Mouse (Mus musculus) Muller cell, postnatal 12 days (primary cell): ENCODE results near the gene Raet1e.
A peak's percentile ranks its signal among the peaks of the same experiment; 100 is the strongest.
"Not testable (repeated sequence)": the region's sequence is repeated elsewhere in the genome, so short reads cannot be mapped to it uniquely, and the experiment has no call there.

ENCODE experiments used
- DNase-seq: peaks from one replicate; pipeline ENCODE4 v3.0.0-alpha.2; 2015; ENCODE audit errors: inconsistent ontology term

The Raet1e gene

DNA sequence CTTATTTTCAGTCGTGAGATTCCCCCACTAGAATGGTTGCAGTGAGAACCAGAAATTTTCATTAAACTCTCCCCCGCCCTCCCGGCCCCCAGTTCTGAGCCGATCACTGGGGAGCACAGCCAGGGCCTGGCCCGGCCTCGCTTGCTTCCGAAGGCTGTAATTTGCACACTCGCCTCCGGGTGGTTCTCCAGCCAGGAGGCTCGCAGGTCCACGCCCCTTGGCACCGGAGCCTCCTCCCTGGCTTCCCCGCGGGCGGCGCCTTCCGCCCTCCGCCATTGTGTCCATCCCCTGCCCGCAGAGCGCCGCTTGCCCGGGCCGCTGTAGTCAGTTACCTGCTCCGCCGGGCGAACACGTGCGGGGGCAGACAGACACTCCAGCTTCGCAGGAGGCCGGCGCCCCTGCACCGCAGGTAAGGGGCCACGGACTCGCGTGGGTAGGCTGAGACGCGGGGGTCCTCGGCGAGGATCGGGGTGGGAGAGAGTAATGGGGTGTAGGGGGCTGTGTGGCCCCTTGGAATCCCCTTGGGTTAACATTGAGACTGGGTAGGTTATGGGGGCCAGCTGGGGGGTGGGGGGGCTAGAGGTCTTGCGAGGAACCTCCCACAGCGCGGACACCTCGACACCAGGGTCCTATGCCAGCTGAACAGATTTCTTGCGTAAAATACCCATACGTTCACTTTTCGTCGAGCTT is at the start of gene Raet1e, which contains the start of gene H60b:
Raet1e (plus strand) TSS at position 260 of the 690 bp plus-strand sequence.
H60b (plus strand) TSS at position 277 of the 690 bp plus-strand sequence.
- peak; percentile 82 for DNase-seq

DNA sequence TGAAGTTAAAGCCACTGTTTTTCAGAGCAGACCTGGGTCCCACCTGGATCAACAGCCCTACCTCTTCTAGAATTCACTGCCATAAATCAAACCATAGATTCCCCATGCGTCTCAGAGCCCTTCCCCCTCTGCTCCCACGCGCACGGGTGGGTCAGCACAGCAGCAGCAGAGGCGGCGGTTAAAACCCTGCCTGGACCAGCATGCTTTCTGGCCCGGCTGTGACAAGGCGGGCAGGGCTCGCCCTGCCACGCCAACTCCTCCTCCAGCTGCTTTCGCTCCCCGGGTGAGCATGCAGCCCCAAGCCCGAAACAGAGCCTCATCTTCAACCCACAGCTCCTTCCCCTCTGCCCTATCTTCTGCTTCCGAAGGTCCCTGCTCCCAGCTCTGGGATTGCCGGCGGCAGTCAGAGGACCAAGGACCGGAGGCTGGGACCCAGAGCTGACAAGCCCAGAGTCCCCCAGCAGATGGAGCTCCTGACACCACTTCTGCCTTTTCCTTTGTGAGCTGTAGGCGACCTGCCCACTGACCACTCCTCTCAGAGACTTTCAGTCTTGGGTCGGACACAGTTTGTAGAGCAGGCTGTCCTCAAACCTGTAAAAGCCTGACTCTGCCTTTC is 17.6 kb upstream of the Raet1e start:
- DNase-seq: peak; percentile 84

- peak; percentile 70 for DNase-seq
Observed at GRCm38 (mm10) chr10:22142194-22142593, 16.2 kb upstream of the Raet1e start.

DNA sequence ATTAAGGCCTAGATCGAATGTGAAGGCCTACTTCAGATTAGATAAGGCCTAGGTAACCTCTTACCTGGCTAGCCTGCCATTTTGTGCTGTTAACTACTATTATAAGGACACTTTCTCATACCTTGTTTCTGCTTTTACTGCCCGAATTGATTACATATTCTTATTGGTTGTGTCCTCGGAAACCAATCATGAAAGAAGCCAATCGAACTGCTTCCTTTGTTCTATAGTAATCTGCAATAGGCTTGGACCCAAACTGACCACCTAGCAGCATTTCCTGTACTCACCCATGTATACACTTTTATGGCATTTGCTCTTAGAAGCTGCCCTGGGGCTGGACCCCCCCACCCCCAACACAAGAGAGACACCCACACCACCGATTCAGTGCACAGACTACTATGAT is 15.4 kb upstream of the Raet1e start:
- DNase-seq: no peak

- DNase-seq: peak; percentile 85
Observed at GRCm38 (mm10) chr10:22148441-22149072, 9.8 kb upstream of the Raet1e start.

DNA sequence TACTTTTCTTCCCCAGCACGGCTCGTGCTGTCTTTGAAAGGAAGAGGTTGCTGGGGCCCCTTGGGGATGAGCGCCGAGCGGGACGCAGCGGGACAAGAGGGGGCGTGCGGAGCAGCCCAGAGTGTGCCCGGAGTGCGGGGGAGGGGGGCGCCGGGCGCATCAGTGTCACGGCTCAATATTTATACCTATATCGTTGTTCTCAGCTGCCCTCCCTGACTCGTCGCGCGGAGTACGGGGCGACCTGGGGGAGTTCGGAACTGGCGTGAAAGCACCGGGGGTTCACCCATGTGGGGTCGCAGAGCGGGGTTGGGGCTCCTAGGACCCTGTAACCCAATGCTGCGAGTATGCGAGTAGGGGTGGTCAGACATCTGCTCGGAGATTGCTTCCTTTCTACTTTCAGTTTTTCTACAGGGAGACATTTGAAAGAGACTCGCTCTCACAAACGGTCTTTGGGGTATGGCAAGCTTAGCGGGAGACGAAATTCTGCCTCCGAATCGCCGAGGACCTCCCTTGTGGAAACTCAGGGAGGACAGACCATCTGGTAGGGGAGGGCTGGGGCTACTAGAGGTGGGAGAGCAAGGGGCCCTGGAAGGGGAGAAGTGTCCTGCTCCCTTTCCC is 9.2 kb upstream of the Raet1e start, which contains the start of gene E030030I06Rik:
E030030I06Rik (minus strand) TSS at position 198 of the 618 bp plus-strand sequence.
- DNase-seq: peak; percentile 58

DNA sequence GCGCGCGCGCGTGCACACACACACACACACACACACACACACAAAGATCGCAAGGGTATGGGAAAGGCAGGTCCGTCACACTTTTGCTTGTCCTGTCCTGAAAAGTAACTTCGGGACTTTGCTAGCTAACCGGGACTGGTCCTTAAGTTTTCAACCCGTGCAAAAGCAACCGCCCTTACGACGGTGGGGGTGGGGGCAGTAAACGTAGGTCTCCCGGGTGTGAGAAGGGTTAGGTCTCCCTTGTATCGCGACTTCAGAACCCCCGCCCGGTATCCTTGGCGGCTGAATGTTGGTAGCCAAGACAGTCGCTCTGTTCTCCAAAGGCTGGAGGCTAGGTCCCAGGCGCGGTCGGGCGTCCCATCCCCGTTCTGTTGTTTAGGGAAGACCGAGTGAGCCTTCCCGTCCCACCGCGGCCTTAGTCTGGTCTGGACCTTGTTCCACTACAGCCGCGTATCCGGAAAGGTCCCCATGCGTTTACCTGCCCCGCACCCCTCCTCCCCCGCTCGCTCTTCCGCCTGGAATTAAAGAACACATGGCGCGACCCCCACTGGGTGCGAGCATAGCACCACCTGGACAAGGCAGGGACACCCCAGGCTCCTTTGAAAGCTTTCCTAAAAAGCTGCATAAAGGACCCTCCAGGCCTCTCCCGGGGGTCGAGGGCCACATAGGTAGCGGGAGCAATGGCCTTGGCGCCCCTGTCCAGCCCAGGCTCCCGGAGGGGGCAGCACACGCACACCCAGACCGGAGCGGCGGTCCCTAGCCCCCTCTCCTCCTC is 8.5 kb upstream of the Raet1e start:
- DNase-seq: peak; percentile 12

DNA sequence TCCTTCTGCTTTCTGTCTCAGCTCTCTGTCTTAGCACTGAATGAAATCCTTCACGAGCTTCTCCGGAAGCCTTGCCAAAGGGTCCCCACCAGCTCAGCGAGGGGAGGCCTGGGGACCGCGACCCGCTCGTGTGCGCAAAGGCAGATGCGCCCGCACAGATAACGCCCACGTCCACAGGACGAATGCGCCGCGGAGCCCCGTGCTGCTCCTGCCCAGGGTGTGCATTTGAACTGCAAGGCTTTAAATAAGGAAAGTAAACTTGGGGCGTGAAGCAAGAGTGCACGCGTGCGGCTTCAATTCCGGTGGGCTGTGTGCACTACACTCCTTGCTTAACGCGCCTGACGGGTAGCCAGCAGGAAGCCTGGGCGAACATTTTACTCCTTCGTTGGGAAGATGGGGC is 7.8 kb upstream of the Raet1e start:
- DNase-seq: peak; percentile 31

- peak; percentile 29 for DNase-seq
Observed at GRCm38 (mm10) chr10:22151056-22151862, 7.1 kb upstream of the Raet1e start.

DNA sequence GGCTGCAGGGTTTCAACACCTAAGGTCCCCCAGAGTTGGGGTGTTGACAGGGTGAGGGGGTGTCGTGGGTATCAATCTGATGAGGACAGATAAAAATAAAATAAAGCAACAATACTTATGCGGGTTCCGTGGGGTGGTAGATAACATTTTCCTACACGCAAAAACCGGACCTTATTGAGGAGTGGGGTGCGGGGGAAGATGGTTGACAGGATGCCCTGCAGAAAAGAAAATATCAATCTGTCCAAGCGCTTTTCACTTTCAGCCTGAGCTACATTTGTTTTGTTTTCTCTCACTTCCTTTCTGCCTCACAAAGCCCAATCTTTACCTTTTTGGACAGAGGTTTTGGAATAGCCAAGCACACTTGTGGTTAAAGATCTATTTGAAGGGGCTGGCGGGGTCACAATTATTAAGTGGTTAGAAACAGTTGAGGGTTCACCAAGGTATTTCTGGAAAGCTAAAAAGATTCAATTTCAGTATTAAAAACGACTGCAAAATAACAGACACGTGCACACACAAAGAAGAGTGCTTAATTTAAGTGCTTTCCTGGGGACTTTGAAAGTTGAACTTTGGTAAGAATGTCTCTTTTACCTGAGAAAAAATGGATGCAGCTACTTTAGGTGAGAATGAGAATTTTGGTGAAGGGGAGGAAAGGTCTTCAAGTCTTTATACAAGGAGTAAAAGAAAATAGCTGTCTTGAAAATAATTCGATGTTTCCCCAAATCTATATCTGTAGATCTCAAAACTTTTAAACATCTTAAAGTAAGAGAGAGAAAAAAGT is 6.3 kb upstream of the Raet1e start:
- peak; percentile 29 for DNase-seq

- not testable (repeated sequence) for DNase-seq
Observed at GRCm38 (mm10) chr10:22153147-22153690, 5.2 kb upstream of the Raet1e start.

DNA sequence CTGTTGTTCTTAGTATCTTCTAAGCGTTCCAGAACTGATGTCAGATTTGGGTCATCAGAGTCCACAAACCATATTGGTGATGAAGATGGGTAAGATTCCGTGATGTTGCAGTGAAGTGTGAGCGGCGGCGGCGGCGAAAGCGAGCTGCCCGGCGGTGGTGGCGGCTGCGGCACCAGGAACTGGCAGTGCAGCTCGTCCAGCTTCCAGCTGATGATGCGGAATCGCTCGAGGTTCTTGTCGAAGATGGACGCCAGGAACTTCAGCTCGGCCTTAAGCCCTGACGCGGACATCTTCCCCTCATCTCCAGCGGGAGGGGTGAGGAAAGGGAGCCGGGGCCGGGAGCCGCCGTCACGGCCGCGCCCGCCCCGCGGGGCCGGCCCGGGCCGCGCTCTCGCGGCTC is 4.2 kb upstream of the Raet1e start:
- peak; percentile 34 for DNase-seq

DNA sequence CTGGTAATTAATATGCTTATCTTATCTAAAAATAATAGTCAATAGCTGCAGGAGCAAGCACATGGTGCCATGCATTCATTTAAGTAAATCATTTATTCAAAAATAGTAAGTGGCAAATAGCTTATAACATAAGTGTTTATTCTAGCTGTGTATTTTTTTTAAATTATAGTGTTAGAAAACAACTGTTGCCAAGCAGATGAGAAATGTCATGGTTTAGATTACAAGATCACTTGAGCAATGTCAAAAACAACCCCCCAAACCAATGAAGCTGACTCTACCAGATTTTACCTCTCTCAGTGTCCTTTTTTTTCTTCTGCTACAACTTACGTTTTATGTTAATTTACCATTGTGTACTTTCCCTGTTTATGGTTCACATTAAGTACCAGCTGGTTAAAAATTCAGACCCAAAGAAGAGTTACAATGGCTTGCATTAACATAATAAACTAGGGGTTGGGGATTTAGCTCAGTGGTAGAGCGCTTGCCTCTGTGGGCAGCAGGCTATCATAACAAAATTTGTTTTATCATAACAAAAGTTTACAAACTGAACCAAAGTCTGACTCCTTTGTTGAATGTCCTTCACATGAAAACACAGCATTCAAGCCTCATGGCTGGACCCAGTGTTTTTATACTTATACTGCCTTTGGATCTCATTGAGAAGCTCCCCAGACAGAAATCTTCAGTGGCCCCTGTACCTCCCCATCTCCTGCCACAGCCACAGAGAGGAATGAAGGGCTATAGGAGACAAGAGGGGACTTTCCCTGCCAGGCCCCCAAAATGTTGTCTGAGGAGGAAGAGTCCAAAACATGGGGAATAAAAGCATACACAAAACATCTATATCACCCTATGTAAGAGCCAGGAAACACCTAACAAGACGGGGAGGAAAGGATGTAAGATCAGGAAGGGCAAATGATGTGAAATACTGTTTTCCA is 3.2 kb upstream of the Raet1e start:
- no peak for DNase-seq

DNA sequence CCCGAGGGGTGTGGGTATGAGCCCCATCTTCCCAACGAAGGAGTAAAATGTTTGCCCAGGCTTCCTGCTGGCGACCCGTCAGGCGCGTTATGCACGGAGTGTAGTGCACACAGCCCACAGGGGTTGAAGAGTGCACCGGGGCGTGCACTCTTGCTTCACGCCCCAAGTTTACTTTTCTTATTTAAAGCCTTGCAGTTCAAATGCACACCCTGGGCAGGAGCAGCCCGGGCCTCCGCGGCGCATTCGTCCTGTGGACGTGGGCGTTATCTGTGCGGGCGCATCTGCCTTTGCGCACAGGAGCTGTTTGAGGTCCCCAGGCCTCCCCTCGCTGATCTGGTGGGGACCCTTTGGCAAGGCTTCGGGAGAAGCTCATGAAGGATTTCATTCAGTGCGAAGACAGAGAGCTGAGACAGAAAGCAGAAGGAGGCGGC is 777 bp downstream of the Raet1e start:
- peak; percentile 10 for DNase-seq

DNA sequence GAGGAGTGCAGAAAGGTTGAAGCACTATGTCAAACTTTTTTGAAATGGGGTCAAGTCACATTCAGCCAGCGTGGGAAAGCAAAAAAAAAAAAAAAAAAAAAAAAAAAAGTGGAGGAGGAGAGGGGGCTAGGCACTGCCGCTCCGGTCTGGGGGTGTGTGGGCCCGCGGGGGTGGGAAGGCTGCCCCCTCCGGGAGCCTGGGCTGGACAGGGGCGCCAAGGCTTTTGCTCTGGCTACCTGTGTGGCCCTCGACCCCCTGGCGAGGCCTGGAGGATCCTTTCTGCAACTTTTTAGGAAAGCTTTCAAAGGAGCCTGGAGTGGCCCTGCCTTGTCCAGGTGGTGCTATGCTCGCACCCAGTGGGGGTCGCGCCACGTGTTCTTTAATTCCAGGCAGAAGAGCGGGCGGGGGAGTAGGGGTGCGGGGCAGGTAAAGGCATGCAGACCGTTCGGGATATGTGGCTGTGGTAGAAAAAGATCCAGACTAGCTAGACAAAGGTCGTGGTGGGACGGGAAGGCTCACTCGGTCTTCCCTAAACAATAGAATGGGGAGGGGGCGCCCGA is 1.3 kb downstream of the Raet1e start:
- no peak for DNase-seq

DNA sequence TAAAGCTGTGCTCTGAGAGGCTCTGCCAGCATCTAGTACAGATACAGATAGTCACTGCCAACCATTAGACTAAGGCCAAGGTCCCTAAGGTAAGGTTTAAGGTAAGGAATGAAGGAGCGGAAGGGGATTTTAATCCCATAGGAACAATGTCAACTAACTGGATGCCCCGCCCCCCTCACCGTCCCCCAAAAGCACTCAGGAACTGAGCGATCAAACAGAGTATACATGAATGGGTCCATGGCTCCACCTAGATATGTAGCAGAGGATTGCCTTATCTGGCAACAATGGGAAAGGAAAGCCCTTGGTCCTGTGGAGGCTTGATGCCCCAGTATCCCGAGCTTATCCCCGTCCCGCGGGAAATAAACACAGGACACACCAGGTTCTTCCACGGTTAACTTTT is 4.9 kb downstream of the Raet1e start:
- DNase-seq: not testable (repeated sequence)

DNA sequence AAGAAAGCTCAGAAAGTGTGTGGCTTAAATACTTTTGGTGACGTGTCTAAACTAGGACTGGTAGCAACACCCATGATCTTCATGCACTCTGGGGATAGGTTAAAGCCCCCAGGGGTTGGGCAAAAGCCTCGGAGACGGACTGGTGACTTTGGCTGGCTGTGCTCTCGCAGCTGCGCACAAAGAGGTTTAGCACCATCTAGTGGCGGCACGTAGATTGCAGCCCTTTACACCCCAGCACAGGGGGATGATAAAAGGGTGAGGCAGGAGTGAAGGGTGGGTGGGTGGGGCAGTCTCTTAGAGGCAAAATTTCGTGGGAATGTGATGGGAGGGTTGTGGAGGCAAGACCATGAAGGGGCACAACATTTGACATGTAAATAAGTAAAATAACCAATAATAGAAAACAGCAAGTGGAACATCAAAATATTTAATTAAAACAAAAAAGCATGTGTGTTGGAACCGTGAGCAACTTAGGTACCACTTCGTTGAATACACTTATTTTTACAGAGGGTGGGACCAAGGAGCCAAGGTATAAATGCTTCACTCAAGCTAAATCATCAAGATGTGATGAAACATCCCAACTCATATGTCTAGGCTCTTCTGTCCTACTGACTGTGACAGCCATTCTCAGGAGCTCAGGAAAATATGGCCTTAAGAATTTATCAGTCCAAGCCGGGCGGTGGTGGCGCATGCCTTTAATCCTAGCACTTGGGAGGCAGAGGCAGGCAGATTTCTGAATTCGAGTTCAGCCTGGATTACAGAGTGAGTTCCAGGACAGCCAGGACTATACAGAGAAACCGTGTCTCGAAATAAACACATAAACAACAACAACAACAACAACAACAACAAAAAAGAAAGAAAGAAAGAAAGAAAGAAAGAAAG is 5.6 kb downstream of the Raet1e start:
- DNase-seq: peak; percentile 18
